Mouse (Mus musculus) left cerebral cortex, postnatal 10 days (tissue): ENCODE measurements at regions not wholly inside any gene's neighbourhood (a gene's known extent, or its start where the extent isn't known, plus 50 kb on each side); places are given as distances from the start of the nearest gene placed in this dataset.
"Not testable (repeated sequence)": the region's sequence is repeated elsewhere in the genome, so short reads cannot be mapped to it uniquely, and the experiment has no call there.

Experiments
- DNase-seq, 2 experiments: peaks; one replicate each; pipeline ENCODE4 v3.0.0; 2021 to 2022; ENCODE audit warnings: low spot score in 2 of 2, mixed read lengths in 1 of 2; ENCODE audit errors: extremely low spot score in 1 of 2
- intact Hi-C: fragments of 180-260 bp; cut with DNase I; formaldehyde crosslinking; loops from one replicate; pipeline ENCODE4 v1.15.1; 2025

- DNase-seq, result no peak
- intact Hi-C loops, result no loop called here
Measured at GRCm38 (mm10) chr13:6859551-6859950, 211.0 kb upstream of the Pfkp start.

DNA sequence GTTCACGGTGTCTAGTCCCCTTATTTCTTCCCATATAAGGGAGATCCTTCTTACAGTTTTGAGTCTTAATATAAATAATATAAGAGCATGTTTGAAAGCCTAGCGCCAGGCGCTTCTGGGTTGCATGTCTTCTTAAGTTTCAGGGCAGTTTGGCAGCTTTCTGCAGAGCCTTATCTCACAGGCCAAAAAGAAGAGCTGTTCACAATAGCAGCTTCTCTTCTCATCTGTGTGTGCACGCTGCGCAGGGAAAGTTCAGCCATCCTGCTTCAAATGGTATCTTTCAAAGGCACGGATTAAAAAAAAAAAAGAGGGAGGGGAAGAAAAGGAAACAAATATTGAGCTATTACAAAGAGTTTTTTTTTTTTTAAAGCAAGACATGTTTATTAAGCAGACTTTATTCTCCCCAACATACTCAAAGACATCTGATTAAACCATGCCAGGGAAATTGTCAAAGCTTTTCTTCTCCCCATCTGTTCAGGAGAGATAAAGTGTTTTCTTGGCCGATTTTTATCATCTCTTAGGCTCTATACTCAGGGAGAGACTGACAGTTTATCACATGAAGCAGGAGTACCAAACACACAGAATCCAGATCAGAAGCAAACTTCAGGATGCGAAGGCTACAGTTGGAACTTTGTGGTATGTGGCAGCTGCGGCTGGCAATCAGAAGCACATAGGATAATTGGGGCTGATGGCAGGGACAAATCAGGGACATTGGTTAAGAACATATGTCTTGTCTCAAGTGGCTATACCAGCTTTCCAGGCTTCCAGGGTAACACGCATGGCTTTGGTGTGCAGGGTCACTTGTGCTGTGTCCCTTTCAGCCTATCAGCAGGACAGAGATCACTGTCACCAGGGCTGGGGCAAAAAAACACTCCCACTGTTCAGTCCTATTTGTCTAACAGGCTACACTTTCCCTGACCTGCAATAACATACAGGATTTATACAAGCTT is 206.9 kb upstream of the Pfkp start:
- DNase-seq, result no peak

GRCm38 (mm10) chr13:6837446-6837845 is 188.9 kb upstream of the Pfkp start:
- DNase-seq, result no peak
- intact Hi-C loops, result loop anchor here (5.0 to 10.0 kb wide), 2 partner anchors 1327 to 1950 kb away; no protein-coding TSS in a partner anchor

More for the DNA sequence above, 206.9 kb upstream of the Pfkp start:
- intact Hi-C loops, result no loop called here

GRCm38 (mm10) chr13:6837075-6837422 is 188.5 kb upstream of the Pfkp start:
- no peak for DNase-seq
- intact Hi-C loops, result loop anchor here (5.0 to 10.0 kb wide), 2 partner anchors 1328 to 1950 kb away; no protein-coding TSS in a partner anchor

- intact Hi-C loops, result loop anchor here (5.0 to 10.0 kb wide), 2 partner anchors 1328 to 1951 kb away; no protein-coding TSS in a partner anchor
- DNase-seq, result peak; percentile 39 to 56
Measured at GRCm38 (mm10) chr13:6836351-6837074, 187.9 kb upstream of the Pfkp start.

GRCm38 (mm10) chr13:6829882-6830281 is 181.3 kb upstream of the Pfkp start:
- intact Hi-C loops, result loop anchor here (10.0 kb wide), 1 partner anchor 1335 kb away; no protein-coding TSS in a partner anchor
- DNase-seq, result no peak

DNA sequence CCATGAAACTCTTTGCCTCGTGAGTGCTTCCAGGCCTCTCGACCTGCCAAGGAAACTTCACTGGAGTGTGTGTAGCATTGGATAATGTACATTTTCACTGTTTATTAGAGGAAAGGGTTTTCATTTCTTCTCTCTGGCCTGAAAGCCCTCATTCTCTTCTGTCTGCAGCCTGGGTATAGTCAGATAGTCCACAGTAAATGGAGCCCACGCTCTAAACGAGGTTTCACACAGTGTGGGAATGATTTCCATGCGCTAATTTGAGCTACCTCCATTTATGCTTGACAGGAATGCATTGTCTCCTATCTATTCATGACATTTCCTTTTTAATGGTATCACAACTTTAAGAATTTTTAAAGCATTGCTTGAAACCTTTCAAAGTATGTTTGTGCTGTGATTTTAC is 180.8 kb upstream of the Pfkp start:
- no peak for DNase-seq
- intact Hi-C loops, result no loop called here

DNA sequence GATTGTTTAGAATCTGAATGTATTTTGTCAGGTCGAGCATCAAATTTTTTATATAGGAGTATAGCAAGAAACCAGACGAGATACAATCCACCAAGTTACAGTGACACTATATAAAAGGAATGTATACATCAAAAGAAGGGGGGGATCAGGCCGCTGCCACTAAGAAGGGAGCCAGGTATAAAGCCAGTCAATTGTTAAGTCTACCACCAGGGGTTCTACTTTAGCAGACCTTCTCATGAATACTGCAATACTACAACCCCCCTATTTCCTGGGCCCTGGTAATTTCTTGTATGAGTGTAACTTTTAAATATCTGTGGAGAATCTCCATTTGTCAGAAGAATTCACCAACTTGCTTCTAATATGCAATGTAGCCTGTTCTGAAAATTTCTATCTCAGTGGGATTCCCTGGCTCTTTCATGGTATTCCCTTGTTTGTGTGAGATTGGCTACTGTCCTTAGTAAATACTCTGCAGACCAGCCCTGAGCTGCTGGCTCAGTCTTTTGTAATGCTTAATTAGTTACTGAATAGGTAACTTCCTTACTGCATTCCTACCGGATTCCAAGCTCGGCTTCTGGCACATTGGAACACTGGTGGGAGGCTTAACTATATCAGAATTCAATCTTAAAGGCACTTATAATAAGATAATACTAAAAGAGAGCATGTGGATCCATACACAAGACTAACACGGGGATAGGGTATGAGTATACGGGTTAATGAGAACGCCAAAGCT is 180.2 kb upstream of the Pfkp start:
- DNase-seq, intact Hi-C loops: not testable (repeated sequence)

DNA sequence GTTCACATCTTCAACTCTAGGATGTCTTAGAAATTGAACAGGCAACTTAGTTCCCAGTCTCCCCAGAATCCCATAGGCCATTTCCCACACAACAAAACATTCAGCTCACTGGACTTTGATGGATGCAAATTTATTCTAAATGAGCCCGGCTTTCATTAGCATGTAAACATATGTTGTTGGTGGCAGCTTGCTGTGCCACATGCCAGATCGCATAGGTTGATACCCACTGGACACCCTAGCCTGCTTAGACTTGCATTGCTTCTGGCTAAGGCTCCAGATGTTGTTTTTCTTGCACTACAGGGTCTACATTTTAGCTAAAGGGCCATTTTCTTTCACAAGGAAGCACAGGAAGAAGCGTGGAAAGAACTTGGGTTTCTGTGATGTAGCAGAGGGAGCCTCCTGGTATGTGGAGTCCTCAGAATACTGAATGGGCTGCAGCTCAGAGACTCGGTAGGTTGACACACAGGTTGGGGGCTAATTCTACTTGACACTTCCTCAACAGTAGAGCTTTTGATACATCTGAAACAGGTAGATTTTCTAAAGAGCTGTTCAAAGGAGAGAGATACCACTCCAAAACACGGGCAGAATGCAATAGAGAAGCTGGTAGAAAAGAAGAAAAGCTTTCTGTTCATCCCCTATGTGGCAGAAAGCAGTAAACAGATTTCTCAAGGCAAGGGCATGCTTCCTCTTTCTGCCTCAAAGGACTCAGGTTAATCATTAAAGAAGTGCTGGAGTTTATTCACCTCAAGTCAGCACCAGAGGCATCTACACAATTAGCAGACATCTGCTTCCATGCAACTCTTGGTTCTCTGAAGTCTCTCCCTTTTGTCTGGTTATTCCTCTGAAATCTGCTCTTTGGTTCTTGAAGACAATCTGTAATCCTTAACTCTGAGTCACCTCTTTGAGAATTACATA is 153.9 kb upstream of the Pfkp start:
- no peak for DNase-seq
- intact Hi-C loops, result no loop called here

- intact Hi-C loops, result no loop called here
- no peak for DNase-seq
Measured at GRCm38 (mm10) chr13:6767936-6768588, 119.5 kb upstream of the Pfkp start.

DNA sequence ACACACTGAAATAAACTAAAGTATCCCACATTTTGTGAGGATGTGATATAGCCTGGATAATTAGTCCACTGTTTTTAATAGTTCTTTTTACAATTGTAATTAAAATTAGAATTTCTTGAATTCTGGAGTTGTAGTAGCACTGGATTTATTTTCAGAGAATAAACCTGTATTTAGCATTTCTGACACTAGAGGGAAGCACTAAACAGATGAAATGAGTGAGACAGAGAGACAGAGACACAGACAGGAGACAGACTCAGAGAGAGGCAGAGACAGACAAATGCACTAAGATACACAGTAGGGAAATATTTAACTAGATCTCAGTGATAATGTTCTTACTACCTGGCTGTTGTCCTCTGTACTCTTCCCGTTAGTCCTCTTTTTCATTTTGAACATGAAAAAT is 108.6 kb upstream of the Pfkp start:
- intact Hi-C loops, result no loop called here
- peak in 1 of 2 experiments; percentile 12 for DNase-seq

DNA sequence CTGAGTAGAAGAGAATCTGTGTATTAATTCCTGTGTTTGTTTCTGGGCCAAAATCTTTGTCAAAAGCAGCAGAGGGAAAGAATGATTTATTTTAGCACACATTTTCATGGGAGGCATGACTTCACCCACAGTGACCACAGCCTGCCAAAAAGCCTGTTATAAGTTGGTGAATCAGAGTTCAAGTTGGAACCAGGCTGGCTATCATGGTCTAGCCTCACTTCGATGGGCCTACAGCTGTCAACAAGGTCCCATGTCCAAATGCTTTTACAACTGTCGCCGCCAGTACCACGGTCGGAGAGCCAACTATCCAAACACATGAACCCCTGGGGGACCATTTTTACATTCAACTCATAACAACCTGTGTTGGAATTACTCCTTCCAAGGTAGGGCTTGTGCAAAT is 103.0 kb upstream of the Pfkp start:
- intact Hi-C loops, result no loop called here
- DNase-seq, result no peak

DNA sequence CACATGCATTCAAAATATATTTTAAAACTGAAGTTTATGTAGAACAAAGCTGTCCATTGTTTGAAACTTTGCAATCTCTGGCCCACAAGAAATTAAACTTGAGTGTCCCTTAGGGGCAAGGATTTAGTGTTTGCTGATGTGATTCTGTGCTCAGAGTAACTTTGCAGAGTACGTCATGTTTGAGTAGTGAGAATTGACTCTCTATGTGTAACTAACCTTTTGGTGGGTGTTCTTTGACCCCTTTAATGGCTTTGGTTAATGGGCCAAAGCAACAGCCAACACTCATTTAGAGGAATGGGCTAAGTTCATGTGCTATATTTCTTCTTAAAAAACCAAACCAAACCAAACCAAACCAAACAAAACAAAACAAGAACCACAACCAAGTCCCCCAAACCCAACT is 102.6 kb upstream of the Pfkp start:
- intact Hi-C loops, result no loop called here
- no peak for DNase-seq

DNA sequence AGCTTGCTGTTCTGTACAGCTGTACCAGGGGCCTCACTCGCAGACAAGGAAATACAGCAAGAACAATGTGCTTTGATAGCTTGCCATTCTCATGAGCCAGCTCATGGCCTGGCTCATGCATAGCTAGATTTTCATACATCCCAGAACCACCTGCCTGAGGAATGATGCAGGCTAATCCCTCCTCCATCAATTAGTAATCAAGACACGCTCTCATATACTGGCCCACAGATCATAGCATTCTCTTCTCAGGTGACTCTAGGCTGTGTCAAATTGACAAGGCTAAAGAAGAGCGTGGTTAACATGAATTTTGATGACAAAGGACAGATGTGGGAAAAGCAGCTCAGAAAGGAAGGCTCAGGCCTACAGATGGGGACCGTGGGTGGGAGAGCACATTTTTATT is 93.3 kb upstream of the Pfkp start:
- no peak for DNase-seq
- intact Hi-C loops, result no loop called here

GRCm38 (mm10) chr13:6736984-6737566 is 88.5 kb upstream of the Pfkp start:
- no peak for DNase-seq
- intact Hi-C loops, result no loop called here
